Mouse (Mus musculus): ENCODE results near the gene Dnttip1. TPM values are rescaled to one million over a fixed set of nuclear protein-coding genes. Genes with fewer than 3 reads are reported as not detected.
"Not testable (repeated sequence)": the region's sequence is repeated elsewhere in the genome, so short reads cannot be mapped to it uniquely, and the experiment has no call there.

Gene Dnttip1
- polyA plus RNA-seq, 1 experiment from 2014 or later = 55.1 TPM

- no peak overlapping the region for H3K9ac ChIP-seq (ENCODE audit: low read depth, low read length)
- H3K36me3 ChIP-seq (ENCODE audit: control insufficient read depth, insufficient read depth, low read length) = peaks cover 24% of the 10 kb centered on the region
- H3K4me3 ChIP-seq (ENCODE audit: low read depth, low read length) = no peak overlapping the region
- H3K27ac ChIP-seq (ENCODE audit: low read length) = no peak overlapping the region
- ATAC-seq = no peak
- peaks cover 18% of the 10 kb centered on the region for H3K4me1 ChIP-seq (ENCODE audit: control insufficient read depth, insufficient read depth, low read length)
- WGBS = 92% methylated on average over 18 of the region's 18 CpGs
- H3K4me2 ChIP-seq (ENCODE audit: low read length) = no peak overlapping the region
- H3K9me3 ChIP-seq (replicated peaks; ENCODE audit: control insufficient read depth, low read length, poor library complexity, severe bottlenecking) = no peaks in the 10 kb centered on the region
- H3K27me3 ChIP-seq (ENCODE audit: control insufficient read depth, insufficient read depth, low read depth, low read length) = no peaks in the 10 kb centered on the region
These were observed 46.1 kb downstream of the Dnttip1 start for GRCm38 (mm10) chr2:164791841-164792261.

- Histone ChIP-seq H3K27me3 (ENCODE audit: control insufficient read depth, insufficient read depth, low read depth, low read length) (no peaks in the 10 kb centered on the region), H3K4me3 (ENCODE audit: low read depth, low read length) (no peak overlapping the region), H3K4me2 (ENCODE audit: low read length) (no peak overlapping the region), H3K27ac (ENCODE audit: low read length) (no peak overlapping the region), H3K9me3 (replicated peaks; ENCODE audit: control insufficient read depth, low read length, poor library complexity, severe bottlenecking) (no peaks in the 10 kb centered on the region), H3K4me1 (ENCODE audit: control insufficient read depth, insufficient read depth, low read length) (peaks cover 11% of the 10 kb centered on the region), H3K9ac (ENCODE audit: low read depth, low read length) (no peak overlapping the region), H3K36me3 (ENCODE audit: control insufficient read depth, insufficient read depth, low read length) (peaks cover 26% of the 10 kb centered on the region)
- ATAC-seq = no peak
- 94% methylated on average over 12 of the region's 12 CpGs for WGBS
These were observed 46.8 kb downstream of the Dnttip1 start for GRCm38 (mm10) chr2:164792400-164793190.

- peaks cover 7% of the 10 kb centered on the region for H3K4me1 ChIP-seq (ENCODE audit: control insufficient read depth, insufficient read depth, low read length)
- no peaks in the 10 kb centered on the region for H3K27me3 ChIP-seq (ENCODE audit: control insufficient read depth, insufficient read depth, low read depth, low read length)
- H3K36me3 ChIP-seq (ENCODE audit: control insufficient read depth, insufficient read depth, low read length) = peaks cover 29% of the 10 kb centered on the region
- no peak overlapping the region for H3K4me3 ChIP-seq (ENCODE audit: low read depth, low read length)
- ATAC-seq = no peak
- WGBS = 83% methylated on average over 3 of the region's 3 CpGs
- H3K9ac ChIP-seq (ENCODE audit: low read depth, low read length) = no peak overlapping the region
- no peaks in the 10 kb centered on the region for H3K9me3 ChIP-seq (replicated peaks; ENCODE audit: control insufficient read depth, low read length, poor library complexity, severe bottlenecking)
- H3K27ac ChIP-seq (ENCODE audit: low read length) = no peak overlapping the region
- H3K4me2 ChIP-seq (ENCODE audit: low read length) = no peak overlapping the region
These were observed 47.5 kb downstream of the Dnttip1 start for GRCm38 (mm10) chr2:164793236-164793635.

- 91% methylated on average over 2 of the region's 2 CpGs for WGBS
- Histone ChIP-seq H3K27ac (ENCODE audit: low read length) (no peak overlapping the region), H3K4me3 (ENCODE audit: low read depth, low read length) (no peak overlapping the region), H3K27me3 (ENCODE audit: control insufficient read depth, insufficient read depth, low read depth, low read length) (no peaks in the 10 kb centered on the region), H3K4me2 (ENCODE audit: low read length) (no peak overlapping the region), H3K4me1 (ENCODE audit: control insufficient read depth, insufficient read depth, low read length) (peaks cover 2% of the 10 kb centered on the region; the same call in 1 of the 2 replicates), H3K36me3 (ENCODE audit: control insufficient read depth, insufficient read depth, low read length) (peaks cover 30% of the 10 kb centered on the region), H3K9me3 (replicated peaks; ENCODE audit: control insufficient read depth, low read length, poor library complexity, severe bottlenecking) (no peaks in the 10 kb centered on the region), H3K9ac (ENCODE audit: low read depth, low read length) (no peak overlapping the region)
- ATAC-seq = no peak
These were observed 48.0 kb downstream of the Dnttip1 start for GRCm38 (mm10) chr2:164793772-164794171.

- Histone ChIP-seq H3K4me2 (ENCODE audit: low read length) (no peak overlapping the region), H3K9me3 (replicated peaks; ENCODE audit: control insufficient read depth, low read length, poor library complexity, severe bottlenecking) (no peaks in the 10 kb centered on the region), H3K4me3 (ENCODE audit: low read depth, low read length) (no peak overlapping the region), H3K36me3 (ENCODE audit: control insufficient read depth, insufficient read depth, low read length) (peaks cover 30% of the 10 kb centered on the region), H3K27ac (ENCODE audit: low read length) (no peak overlapping the region), H3K27me3 (ENCODE audit: control insufficient read depth, insufficient read depth, low read depth, low read length) (no peaks in the 10 kb centered on the region), H3K4me1 (ENCODE audit: control insufficient read depth, insufficient read depth, low read length) (no peaks in the 10 kb centered on the region), H3K9ac (ENCODE audit: low read depth, low read length) (no peak overlapping the region)
- 0 out of 2 replicates have a peak, but pooled peaks have one; percentile 39 for ATAC-seq
- WGBS = 40% methylated on average over 5 of the region's 5 CpGs
These were observed 48.5 kb downstream of the Dnttip1 start for GRCm38 (mm10) chr2:164794293-164794692.

GRCm38 (mm10) chr2:164795868-164796267 lies 50.1 kb downstream of the Dnttip1 start:
- H3K27ac ChIP-seq (ENCODE audit: low read length) = no peak overlapping the region
- peaks cover 31% of the 10 kb centered on the region for H3K36me3 ChIP-seq (ENCODE audit: control insufficient read depth, insufficient read depth, low read length)
- no peak for ATAC-seq
- H3K9me3 ChIP-seq (replicated peaks; ENCODE audit: control insufficient read depth, low read length, poor library complexity, severe bottlenecking) = no peaks in the 10 kb centered on the region
- no peak overlapping the region for H3K4me3 ChIP-seq (ENCODE audit: low read depth, low read length)
- WGBS = 88% methylated on average over 4 of the region's 4 CpGs
- H3K9ac ChIP-seq (ENCODE audit: low read depth, low read length) = no peak overlapping the region
- H3K4me2 ChIP-seq (ENCODE audit: low read length) = no peak overlapping the region
- no peaks in the 10 kb centered on the region for H3K27me3 ChIP-seq (ENCODE audit: control insufficient read depth, insufficient read depth, low read depth, low read length)
- H3K4me1 ChIP-seq (ENCODE audit: control insufficient read depth, insufficient read depth, low read length) = no peaks in the 10 kb centered on the region

- not testable (repeated sequence) for H3K27ac ChIP-seq (ENCODE audit: low read length); H3K9ac ChIP-seq (ENCODE audit: low read depth, low read length); H3K4me2 ChIP-seq (ENCODE audit: low read length); H3K9me3 ChIP-seq (replicated peaks; ENCODE audit: control insufficient read depth, low read length, poor library complexity, severe bottlenecking); ATAC-seq; H3K4me1 ChIP-seq (ENCODE audit: control insufficient read depth, insufficient read depth, low read length); H3K27me3 ChIP-seq (ENCODE audit: control insufficient read depth, insufficient read depth, low read depth, low read length); H3K4me3 ChIP-seq (ENCODE audit: low read depth, low read length)
- H3K36me3 ChIP-seq (ENCODE audit: control insufficient read depth, insufficient read depth, low read length) = peaks cover 14% of the 10 kb centered on the region
- WGBS = 80% methylated on average over 5 of the region's 6 CpGs
These were observed 52.8 kb downstream of the Dnttip1 start for GRCm38 (mm10) chr2:164798554-164798953.

- Histone ChIP-seq H3K4me1 (ENCODE audit: control insufficient read depth, insufficient read depth, low read length) (peaks cover 13% of the 10 kb centered on the region), H3K27me3 (ENCODE audit: control insufficient read depth, insufficient read depth, low read depth, low read length) (no peaks in the 10 kb centered on the region), H3K9ac (ENCODE audit: low read depth, low read length) (no peak overlapping the region), H3K9me3 (replicated peaks; ENCODE audit: control insufficient read depth, low read length, poor library complexity, severe bottlenecking) (no peaks in the 10 kb centered on the region), H3K27ac (ENCODE audit: low read length) (no peak overlapping the region), H3K4me2 (ENCODE audit: low read length) (no peak overlapping the region), H3K4me3 (ENCODE audit: low read depth, low read length) (no peak overlapping the region), H3K36me3 (ENCODE audit: control insufficient read depth, insufficient read depth, low read length) (peaks cover 9% of the 10 kb centered on the region)
- 92% methylated on average over 13 of the region's 13 CpGs for WGBS
- ATAC-seq = no peak
These were observed 54.6 kb downstream of the Dnttip1 start for GRCm38 (mm10) chr2:164800252-164801004.

Data from midbrain, embryonic 16.5 days (tissue).